Mouse (Mus musculus) heart, embryonic 16.5 days (tissue): ENCODE results near the gene Tbc1d25. TPM values are rescaled to one million over a fixed set of nuclear protein-coding genes. Genes with fewer than 3 reads are reported as not detected.

Experiments used
- ATAC-seq: fragments of 200-750 bp; cut with Nextera tagmentation; replicated peaks from 2 replicates; pipeline ENCODE4 v1.8.0; 2017; ENCODE audit warnings: moderate number of reproducible peaks; ENCODE audit not compliant: insufficient read depth, low FRiP score; ENCODE audit errors: extremely low read depth
- H3K27ac ChIP-seq: fragments of 300-500 bp; sonication (generic); 2 replicates; pipeline ENCODE4 v1.5.1; 2014; ENCODE audit warnings: mild to moderate bottlenecking, low read length, control low read depth, moderate library complexity
- H3K27me3 ChIP-seq: fragments of 300-500 bp; sonication (generic); 2 replicates; pipeline ENCODE4 v1.6.1; 2014; ENCODE audit warnings: low read length, mixed read lengths; ENCODE audit not compliant: control insufficient read depth, insufficient read depth
- H3K36me3 ChIP-seq: fragments of 300-500 bp; sonication (generic); 2 replicates; pipeline ENCODE4 v1.6.1; 2014; ENCODE audit not compliant: control insufficient read depth, insufficient read depth
- H3K4me1 ChIP-seq: fragments of 300-500 bp; sonication (generic); 2 replicates; pipeline ENCODE4 v1.6.1; 2014; ENCODE audit warnings: low read length, mixed read lengths; ENCODE audit not compliant: control insufficient read depth, insufficient read depth
- H3K4me2 ChIP-seq: fragments of 300-500 bp; sonication (generic); 2 replicates; pipeline ENCODE4 v1.6.1; 2014; ENCODE audit warnings: low read depth, mild to moderate bottlenecking, control low read depth, low read length
- H3K4me3 ChIP-seq: fragments of 300-500 bp; sonication (generic); 2 replicates; pipeline ENCODE4 v1.5.1; 2014; ENCODE audit warnings: mild to moderate bottlenecking, control low read depth, low read length
- H3K9ac ChIP-seq: fragments of 300-500 bp; sonication (generic); 2 replicates; pipeline ENCODE4 v1.6.1; 2014; ENCODE audit warnings: low read length, control low read depth
- H3K9me3 ChIP-seq: fragments of 300-500 bp; sonication (generic); replicated peaks from 2 replicates; pipeline ENCODE4 v1.6.1; 2016; ENCODE audit warnings: low read length; ENCODE audit not compliant: control insufficient read depth
- WGBS: fragments of 180-500 bp; shearing (Covaris S2); extraction: QIAGEN DNeasy Blood & Tissue Kit; methylation state at CpG from one replicate; pipeline ENCODE4 v1.1.7; 2014; 5-methylcytosine and 5-hydroxymethylcytosine counted together
- polyA plus RNA-seq: library from polyadenylated mRNA; unstranded; fragments of >200 nt; fragmentation: Nextera tagmentation; extraction: Ambion mirVana; gene quantifications from 2 replicates; pipeline ENCODE4 v1.2.1, GENCODE M21; 2015

Gene Tbc1d25
- polyA plus RNA-seq, 1 experiment from 2014 or later = 10.4 TPM

DNA sequence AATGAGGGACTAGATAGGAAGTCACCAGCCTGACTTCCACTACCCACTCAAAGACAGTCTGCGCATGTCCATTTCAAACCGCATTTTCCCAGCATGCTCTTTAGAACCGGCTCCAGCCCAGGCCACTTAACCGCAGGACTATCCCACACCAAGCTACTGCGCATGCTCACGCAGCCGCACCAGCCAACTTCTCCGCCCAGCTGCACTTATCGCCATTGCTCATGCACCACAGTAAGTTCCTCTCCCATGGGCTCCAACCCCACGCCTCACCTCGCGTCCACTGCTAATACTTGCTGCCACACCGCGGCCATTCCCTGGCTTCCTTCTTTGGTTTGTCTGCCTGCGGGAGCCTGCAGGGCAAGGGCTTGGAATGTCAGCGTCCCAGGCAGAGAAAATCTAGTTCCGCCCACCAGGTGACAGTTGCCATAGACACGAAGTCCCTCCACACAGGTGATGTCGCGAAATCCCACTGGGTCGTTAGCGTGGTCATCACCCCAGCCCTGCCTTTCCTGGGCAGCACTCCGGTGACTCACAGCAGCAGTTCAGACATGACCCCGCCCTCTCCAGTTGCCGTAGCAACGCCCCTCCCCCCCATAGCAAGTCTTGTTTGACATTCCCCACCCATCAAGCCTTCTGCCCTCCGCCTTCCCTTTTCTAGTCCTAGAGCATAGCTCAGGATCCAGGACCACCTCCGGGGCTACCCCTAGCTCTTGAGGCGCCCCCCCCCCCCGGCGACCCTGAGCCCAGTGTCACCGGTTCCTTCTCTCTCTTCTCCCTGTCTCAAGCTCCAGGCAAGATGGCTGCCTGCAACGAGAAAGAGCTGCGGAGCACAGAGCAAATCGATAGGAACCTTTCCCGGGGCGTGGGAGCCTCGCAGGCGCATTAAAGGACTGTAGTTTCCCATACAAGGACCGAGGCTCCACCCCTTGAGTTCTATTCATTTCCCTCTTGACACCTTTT lies 43.7 kb downstream of the Tbc1d25 start, which contains the start of gene Wdr13:
TSS of gene Wdr13 (minus strand) at position 876 of the 960 bp plus-strand sequence.
- 11% methylated on average over 39 of the region's 40 CpGs for WGBS
- H3K27me3 ChIP-seq = no peaks in the 10 kb centered on the region
- no peaks in the 10 kb centered on the region for H3K9me3 ChIP-seq
- H3K4me3 ChIP-seq = peak within 1 kb of the TSS; percentile 69
- peak within 1 kb of the TSS; percentile 99 for H3K27ac ChIP-seq
- peak; percentile 90 for ATAC-seq
- peak within 1 kb of the TSS; percentile 78 for H3K9ac ChIP-seq
- peaks cover 16% of the 10 kb centered on the region for H3K36me3 ChIP-seq
- H3K4me1 ChIP-seq = peaks cover 5% of the 10 kb centered on the region
- H3K4me2 ChIP-seq = peak within 1 kb of the TSS; percentile 69

- no peaks in the 10 kb centered on the region for H3K9me3 ChIP-seq
- H3K4me2 ChIP-seq = peak overlapping the region; percentile 69
- 86% methylated on average over 17 of the region's 17 CpGs for WGBS
- H3K27ac ChIP-seq = no peak overlapping the region; the same call in 1 of the 2 replicates
- H3K4me1 ChIP-seq = peaks cover 5% of the 10 kb centered on the region
- peaks cover 16% of the 10 kb centered on the region for H3K36me3 ChIP-seq
- no peak for ATAC-seq
- H3K4me3 ChIP-seq = peak overlapping the region; percentile 69
- H3K27me3 ChIP-seq = no peaks in the 10 kb centered on the region
- H3K9ac ChIP-seq = 0 out of 2 replicates have a peak overlapping the region, but pooled peaks have one; percentile 29
Measured at GRCm38 (mm10) chrX:8131393-8131792, 44.6 kb downstream of the Tbc1d25 start.

DNA sequence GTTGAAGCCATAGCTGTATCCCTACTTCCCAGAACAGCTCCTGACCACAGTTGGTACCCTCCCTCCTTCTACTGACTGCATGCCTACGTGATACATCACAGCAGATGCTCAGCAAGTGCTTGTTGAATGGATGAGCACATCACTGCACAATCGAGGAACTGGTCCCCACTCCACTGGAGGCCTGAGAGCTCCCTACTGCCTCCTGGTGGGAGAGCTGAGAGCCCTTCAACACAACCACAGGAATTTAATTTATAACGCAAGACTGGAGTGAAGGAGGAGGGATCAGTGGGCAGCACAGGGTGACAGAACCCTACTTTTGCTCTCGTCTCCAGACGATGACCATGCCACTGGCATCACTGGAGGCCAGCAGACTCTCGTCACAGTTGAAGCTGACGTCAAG lies 50.7 kb downstream of the Tbc1d25 start:
- H3K36me3 ChIP-seq = peaks cover 18% of the 10 kb centered on the region
- H3K4me1 ChIP-seq = no peaks in the 10 kb centered on the region
- H3K4me3 ChIP-seq = no peak overlapping the region
- H3K27me3 ChIP-seq = no peaks in the 10 kb centered on the region
- H3K4me2 ChIP-seq = no peak overlapping the region
- no peak overlapping the region for H3K27ac ChIP-seq
- WGBS = 81% methylated on average over 7 of the region's 7 CpGs
- H3K9ac ChIP-seq = no peak overlapping the region
- H3K9me3 ChIP-seq = no peaks in the 10 kb centered on the region
- no peak for ATAC-seq

- Histone ChIP-seq H3K4me1 (no peaks in the 10 kb centered on the region), H3K27ac (no peak overlapping the region), H3K9ac (no peak overlapping the region), H3K9me3 (no peaks in the 10 kb centered on the region), H3K36me3 (peaks cover 13% of the 10 kb centered on the region), H3K4me3 (no peak overlapping the region), H3K27me3 (no peaks in the 10 kb centered on the region), H3K4me2 (no peak overlapping the region)
- WGBS = 83% methylated on average over 6 of the region's 6 CpGs
- no peak for ATAC-seq
Measured at GRCm38 (mm10) chrX:8123821-8124470, 52.0 kb downstream of the Tbc1d25 start.

- no peaks in the 10 kb centered on the region for H3K36me3 ChIP-seq
Measured at GRCm38 (mm10) chrX:8117264-8117663, 58.7 kb downstream of the Tbc1d25 start.

DNA sequence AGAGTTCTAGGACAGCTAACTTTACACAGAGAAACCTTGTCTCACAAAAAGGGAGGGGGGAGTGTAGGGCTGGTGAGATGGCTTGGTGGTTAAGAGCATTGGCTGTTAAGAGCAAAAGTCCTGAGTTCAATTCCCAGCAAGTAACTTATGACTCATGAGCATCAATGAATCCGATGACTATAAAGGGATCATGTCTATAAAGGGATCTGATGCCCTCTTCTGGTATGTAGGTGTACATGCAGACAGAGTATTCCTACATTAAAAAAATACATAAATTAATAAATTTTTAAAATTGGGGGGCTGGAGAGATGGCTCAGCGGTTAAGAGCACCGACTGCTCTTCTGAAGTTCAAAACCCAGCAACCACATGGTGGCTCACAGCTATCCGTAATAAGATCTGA lies 60.7 kb downstream of the Tbc1d25 start:
- no peak overlapping the region for H3K4me3 ChIP-seq
- no peak for ATAC-seq
- H3K4me2 ChIP-seq = no peak overlapping the region
- no peaks in the 10 kb centered on the region for H3K36me3 ChIP-seq
- WGBS = 67% methylated on average over 4 of the region's 4 CpGs
- no peak overlapping the region for H3K9ac ChIP-seq
- no peak overlapping the region for H3K27ac ChIP-seq
- no peaks in the 10 kb centered on the region for H3K4me1 ChIP-seq
- H3K9me3 ChIP-seq = no peaks in the 10 kb centered on the region
- H3K27me3 ChIP-seq = no peaks in the 10 kb centered on the region

More at GRCm38 (mm10) chrX:8117264-8117663, 58.7 kb downstream of the Tbc1d25 start:
- no peak for ATAC-seq
- H3K9me3 ChIP-seq = no peaks in the 10 kb centered on the region
- H3K4me2 ChIP-seq = no peak overlapping the region
- H3K4me3 ChIP-seq = no peak overlapping the region
- H3K9ac ChIP-seq = no peak overlapping the region
- no peaks in the 10 kb centered on the region for H3K27me3 ChIP-seq
- H3K4me1 ChIP-seq = no peaks in the 10 kb centered on the region
- no peak overlapping the region for H3K27ac ChIP-seq

DNA sequence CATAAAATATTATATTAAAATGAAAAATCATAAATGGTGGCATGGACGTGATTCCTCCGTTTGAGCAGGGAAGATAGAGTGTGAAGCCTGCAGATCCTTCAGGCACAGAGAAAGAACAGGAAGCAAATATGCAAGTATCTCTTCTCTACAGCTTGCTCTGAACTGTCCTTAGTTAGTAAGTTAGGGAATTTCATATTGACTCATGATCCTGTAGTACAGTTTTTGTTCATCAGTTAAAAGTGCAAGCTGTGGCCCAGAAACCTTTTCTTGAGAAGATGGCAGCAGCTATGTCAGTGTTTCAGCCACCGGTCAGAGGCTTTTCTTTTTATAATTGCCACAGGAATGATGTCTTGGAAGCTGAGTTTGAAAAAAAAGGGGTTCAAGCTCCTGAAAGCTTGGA lies 71.0 kb downstream of the Tbc1d25 start:
- no peaks in the 10 kb centered on the region; the same call in 1 of the 2 replicates for H3K4me1 ChIP-seq
- H3K27ac ChIP-seq = no peak overlapping the region
- no peaks in the 10 kb centered on the region for H3K27me3 ChIP-seq
- no peak overlapping the region for H3K4me3 ChIP-seq
- no peak overlapping the region for H3K4me2 ChIP-seq
- H3K36me3 ChIP-seq = no peaks in the 10 kb centered on the region
- ATAC-seq = no peak
- 88% methylated on average over 3 of the region's 3 CpGs for WGBS
- no peaks in the 10 kb centered on the region for H3K9me3 ChIP-seq
- no peak overlapping the region for H3K9ac ChIP-seq
